Mouse (Mus musculus) spleen, postnatal 36 days (tissue): ENCODE measurements around the gene Mpg.

ENCODE experiments used
- DNase-seq, 2 experiments: peaks; one replicate each; pipeline ENCODE4 v3.0.0; 2022; ENCODE audit warnings: low spot score in 2 of 2, mixed read lengths in 1 of 2

Gene Mpg

DNA sequence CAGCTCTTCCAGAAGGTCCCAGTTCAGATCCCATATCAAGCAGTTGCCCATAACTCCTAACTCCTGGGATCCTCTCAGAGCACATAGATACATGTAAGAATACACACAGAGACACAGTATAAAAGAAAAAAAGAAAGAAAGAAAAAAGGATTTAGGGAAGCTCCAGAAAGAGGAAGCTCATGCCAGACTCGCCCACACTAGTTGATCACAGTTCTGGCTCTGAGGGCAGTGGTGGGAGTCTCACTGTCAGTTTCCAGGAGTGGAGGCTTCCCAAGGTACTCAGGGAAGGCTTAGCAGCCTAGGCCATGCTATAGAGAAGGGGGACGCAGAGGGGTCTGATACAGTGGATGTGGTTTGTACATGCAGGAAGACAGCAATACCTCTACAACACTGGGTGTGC, 4.8 kb downstream of the Mpg start:
- no peak for DNase-seq

GRCm38 (mm10) chr11:32232848-32233247, 6.5 kb downstream of the Mpg start:
- DNase-seq, result no peak

DNA sequence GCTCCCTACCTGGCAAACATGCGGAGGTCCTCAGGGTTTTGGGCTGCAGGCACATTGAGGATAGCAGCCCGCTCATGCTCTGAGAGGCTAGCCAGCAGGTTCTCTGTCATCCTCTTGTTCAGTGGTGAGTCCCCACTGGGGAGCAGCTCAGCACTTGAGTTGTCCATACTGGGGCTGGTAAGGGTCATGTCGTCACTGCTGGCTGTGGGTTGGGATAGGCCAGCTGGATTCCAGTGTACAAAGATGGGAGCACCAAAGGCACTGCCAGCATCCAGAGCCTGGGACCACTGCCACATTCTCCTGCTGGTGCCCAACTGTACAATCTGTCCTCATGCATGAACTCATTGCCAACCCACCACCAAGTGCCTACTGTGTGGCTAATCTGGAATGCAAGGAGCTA, 7.6 kb downstream of the Mpg start:
- no peak for DNase-seq

- no peak for DNase-seq
Observed at GRCm38 (mm10) chr11:32234816-32235485, 8.6 kb downstream of the Mpg start.

DNA sequence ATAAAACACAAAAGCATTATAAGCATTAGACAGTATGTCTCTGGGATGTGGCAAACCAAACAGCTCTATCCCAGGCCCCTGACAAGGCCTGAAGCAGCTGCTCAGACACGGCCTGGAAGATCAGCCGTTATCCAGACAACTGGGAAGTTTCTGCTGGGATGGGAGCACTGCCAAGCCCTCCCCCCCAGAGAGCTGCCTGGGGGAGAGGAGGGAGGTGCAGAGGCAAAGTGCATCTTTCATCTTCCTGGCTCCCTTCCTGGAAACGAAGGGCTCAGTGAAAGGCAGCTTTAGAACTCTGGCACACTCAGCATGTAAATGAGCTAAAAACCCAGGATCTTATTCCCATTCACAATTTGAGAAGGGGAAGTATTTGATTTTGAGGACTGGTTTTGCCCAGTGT, 9.3 kb downstream of the Mpg start:
- DNase-seq, result no peak

- no peak for DNase-seq
Observed at GRCm38 (mm10) chr11:32236132-32236531, 9.8 kb downstream of the Mpg start.

- DNase-seq, result no peak
Observed at GRCm38 (mm10) chr11:32236712-32237410, 10.6 kb downstream of the Mpg start.

- DNase-seq, result no peak
Observed at GRCm38 (mm10) chr11:32237411-32237795, 11.1 kb downstream of the Mpg start.

- DNase-seq, result peak; percentile 69 to 72
Observed at GRCm38 (mm10) chr11:32238093-32238860, 12.0 kb downstream of the Mpg start.

GRCm38 (mm10) chr11:32241391-32241790, 15.1 kb downstream of the Mpg start:
- no peak for DNase-seq

DNA sequence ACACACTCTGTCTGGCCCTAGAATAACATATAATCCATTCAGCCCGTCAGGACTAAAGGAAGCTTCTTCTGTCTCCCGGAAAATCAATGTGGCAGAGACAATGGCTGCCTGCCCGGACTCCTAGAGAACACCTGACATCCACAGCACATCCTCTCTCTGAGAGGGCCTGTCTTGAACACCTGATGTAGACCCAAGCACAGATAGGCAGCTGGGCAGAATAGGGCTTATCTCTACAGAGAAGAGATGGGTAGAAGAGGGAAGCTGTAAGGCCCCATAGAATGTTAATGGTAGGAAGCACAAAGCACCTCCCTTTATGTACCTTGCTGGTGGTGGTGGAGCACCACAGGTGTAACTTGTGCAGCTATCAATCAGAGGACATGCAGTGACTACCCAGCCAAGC, 15.9 kb downstream of the Mpg start:
- DNase-seq, result no peak

DNA sequence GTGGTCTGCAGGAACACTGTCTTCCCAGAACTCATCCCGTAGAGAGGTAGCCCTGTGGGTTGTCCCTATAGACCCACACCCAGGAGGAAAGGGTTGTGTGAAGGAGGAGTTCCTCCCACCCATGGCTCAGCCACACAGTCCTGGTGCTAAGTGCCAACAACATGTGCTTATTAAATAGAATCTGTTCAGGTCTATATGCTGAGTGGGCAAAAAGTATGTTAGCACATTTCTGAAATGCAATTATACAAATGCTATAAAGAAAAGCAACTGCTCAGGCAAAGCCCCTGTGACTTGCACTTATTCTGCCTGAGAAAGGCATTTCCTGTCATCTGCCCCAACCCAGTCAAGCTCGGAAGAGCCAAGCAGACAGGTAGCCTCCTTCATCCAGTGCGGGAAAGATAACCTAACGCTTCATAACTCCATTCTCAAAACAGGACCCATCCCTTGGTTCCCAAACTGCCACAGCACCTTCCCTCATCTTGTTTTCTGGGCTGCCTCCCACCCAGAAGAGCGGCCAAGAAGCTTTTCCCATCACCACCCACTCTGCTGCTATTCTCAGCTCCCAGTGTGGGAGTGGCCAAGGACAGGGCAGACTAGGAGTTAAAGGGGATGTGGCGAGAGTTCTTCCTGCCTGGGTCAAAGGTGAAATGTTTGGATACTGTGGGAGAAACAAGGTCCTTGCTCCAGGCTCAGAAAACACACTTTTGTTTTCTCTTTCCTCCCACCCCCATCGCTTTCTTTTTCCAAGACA, 17.1 kb downstream of the Mpg start:
- DNase-seq, result no peak

- DNase-seq, result no peak
Observed at GRCm38 (mm10) chr11:32244064-32244463, 17.8 kb downstream of the Mpg start.

DNA sequence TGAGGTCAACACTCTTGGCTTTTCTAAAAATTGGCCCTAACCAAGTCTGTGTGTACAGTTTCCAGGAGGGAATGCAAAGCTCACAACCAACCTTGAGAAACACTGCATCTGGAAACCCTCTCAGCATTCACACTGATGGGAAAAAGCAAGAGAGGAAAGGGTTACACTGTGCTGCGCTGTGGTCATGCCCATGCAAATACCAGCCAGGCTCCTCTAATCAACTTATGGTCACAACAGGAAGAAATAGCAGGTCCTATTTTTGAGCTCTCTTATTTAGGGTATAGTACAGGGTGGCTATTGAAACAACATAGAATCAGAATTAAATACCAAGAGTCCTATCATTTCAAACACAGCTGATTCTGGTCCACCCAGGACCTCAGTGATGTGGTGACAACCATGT, 18.3 kb downstream of the Mpg start:
- DNase-seq, result no peak

DNA sequence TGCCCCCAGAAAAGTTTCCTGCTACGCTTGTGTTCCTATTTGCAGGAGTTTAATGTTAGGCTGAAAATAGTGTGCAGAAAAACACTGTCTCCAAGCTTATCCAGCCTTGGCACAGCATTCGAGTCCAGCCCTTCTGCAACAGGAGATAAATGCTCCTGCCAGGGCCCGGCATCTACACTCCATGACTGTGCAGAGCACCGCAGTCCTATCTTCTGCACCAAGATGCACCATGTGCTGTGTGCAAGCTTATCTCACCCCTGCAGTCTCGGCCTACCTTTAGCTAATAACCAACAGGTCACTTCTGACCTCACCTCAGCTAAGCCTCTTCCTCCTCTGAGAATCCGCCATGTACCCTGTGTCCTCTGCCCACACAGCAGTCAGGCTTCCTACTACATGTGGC, 19.3 kb downstream of the Mpg start:
- DNase-seq, result peak; percentile 70 to 83

DNA sequence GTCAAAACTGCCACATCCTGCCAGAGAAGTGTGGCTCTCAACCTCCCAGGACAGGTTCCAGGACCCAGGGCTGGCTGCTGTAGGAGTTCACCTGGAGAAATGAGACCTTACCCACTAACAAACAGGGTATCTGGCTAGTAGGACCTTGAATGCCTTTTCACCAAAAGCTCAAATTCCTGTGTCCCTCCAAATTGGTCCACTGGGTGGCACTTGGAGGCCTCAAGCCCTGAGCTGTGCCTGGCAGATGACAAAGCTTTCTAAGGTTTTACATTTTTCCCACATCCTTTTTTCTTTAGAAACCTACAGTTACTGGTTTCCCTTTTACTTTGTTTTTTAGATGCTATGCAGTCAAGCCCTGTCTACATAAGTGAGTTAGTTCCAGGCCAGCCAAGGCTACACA, 20.8 kb downstream of the Mpg start:
- DNase-seq, result peak in 1 of 2 experiments; percentile 50

- no peak for DNase-seq
Observed at GRCm38 (mm10) chr11:32248350-32248749, 22.0 kb downstream of the Mpg start.

- DNase-seq, result peak; percentile 70 to 85
Observed at GRCm38 (mm10) chr11:32250880-32251763, 24.8 kb downstream of the Mpg start.

DNA sequence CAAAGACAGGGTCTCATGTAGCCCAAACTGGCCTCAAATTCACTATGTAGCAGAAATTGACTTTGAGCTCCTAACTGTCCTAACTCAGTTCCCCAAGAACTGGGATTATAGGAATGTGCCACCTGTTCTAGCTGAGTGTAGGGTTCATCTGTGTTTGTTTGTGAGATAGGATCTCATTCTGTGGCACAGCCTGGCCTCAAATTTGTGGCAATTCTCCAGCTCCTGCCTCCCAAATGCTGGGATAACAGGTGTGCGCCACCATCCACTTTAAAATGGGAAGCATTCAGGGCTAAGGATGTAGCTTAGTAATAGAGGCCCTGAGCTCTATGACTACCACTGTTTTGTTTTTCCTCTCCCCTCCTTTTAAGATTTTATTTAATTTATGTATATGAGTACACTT, 26.8 kb downstream of the Mpg start:
- DNase-seq, result no peak

DNA sequence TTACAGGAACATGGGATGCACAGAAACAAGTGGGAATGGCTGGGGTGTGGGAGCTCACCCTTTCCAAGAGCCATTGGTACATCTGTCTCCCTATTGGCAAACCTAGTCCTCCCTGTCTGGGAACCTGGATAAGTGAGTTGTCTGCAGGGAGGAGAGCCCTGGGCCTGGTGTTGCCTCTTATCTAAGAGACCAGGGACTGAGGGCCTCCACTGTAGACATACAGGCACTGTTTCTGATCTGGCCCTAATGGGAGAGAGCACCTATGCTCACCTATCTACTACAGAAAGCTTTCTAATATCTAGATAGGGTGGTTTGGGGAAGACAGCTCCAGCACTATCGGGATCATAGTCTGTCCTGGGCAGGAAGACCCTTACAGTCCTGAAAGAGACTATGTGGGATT, 29.8 kb downstream of the Mpg start:
- peak; percentile 55 to 76 for DNase-seq

- no peak for DNase-seq
Observed at GRCm38 (mm10) chr11:32256566-32256965, 30.3 kb downstream of the Mpg start.
